Mouse (Mus musculus): Measurements from ENCODE around the gene Slc25a47. TPM values are rescaled to one million over a fixed set of nuclear protein-coding genes. Genes with fewer than 3 reads are reported as not detected.

The Slc25a47 gene
- total RNA-seq (2017): 4.8 and 5.5 TPM in 2 replicates

DNA sequence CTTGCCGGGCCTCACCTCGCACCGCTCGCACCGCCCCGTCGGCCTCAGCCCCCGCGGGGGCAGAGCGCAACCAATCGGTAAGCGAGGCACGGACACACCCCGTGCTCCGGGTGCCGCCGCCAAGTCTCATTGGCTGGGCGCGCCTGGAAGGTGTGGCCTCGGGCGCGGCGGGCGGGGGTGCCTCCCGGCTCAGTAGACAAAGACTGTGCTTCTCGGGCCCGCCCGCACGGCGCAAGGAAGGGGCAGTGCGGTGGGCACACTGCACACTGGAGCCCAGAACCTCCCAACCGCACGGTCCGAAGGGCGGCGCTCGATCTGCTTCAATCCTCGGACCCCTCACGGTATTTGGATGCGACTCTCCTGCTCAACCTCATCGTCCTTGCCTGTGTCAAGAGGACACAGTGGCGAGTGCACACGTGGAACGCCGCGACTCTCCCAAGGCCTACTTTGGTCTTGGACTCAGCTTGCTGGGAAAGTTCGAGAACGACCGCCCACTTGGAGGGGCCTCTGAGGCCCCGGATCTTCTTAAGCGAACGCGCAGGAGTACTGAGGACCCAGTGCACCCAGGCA, at the start of gene Slc25a47, which contains the start of gene Slc25a29:
Gene Slc25a47, plus strand, starts transcription at position 207 of the 570 bp plus-strand sequence.
Gene Slc25a29, minus strand, starts transcription at position 44 of the 570 bp plus-strand sequence.
- peak; percentile 93 for ATAC-seq (ENCODE audit: extremely low read depth, insufficient number of reproducible peaks, low FRiP score, poor library complexity, severe bottlenecking)

DNA sequence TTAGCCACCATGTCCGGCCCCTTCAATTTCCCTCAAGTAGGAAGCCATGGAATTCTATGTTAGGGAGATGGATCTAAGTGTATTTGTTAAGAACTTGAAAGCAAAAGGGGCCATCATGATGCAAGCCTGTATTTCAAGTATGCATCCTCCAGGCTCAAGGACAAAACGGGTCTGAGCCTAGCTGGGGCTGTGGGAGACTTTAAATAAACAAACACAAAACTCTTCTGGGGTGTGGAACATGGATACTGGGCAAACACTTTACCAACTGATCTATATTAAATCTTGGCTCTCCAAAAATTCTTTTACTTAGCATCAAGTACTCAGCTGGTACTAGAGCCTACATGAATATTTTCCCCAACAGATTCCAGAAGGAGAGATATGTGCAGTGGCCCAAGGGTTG, 48.5 kb upstream of the Slc25a47 start:
- ATAC-seq (ENCODE audit: extremely low read depth, insufficient number of reproducible peaks, low FRiP score, poor library complexity, severe bottlenecking): no peak

DNA sequence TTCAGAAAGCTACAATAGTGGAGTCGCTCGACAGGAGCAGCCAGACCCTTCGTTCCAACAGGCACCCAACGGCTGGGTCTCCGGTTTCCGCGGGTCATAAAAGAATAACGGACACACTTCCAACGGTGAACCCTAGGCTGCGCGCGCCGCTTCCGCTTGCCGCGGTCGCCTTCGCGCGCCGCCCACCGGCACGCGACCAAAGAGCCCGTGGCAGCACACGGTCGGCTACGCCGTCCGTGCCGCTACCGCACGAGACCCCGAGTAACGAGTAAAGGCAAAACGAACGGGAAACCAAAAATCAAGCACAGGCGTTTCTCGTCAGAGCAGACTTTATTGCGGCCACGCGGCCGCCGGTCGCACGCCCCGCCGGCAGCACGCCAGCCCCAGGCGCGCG, 43.7 kb upstream of the Slc25a47 start:
- no peak for ATAC-seq (ENCODE audit: extremely low read depth, insufficient number of reproducible peaks, low FRiP score, poor library complexity, severe bottlenecking)

DNA sequence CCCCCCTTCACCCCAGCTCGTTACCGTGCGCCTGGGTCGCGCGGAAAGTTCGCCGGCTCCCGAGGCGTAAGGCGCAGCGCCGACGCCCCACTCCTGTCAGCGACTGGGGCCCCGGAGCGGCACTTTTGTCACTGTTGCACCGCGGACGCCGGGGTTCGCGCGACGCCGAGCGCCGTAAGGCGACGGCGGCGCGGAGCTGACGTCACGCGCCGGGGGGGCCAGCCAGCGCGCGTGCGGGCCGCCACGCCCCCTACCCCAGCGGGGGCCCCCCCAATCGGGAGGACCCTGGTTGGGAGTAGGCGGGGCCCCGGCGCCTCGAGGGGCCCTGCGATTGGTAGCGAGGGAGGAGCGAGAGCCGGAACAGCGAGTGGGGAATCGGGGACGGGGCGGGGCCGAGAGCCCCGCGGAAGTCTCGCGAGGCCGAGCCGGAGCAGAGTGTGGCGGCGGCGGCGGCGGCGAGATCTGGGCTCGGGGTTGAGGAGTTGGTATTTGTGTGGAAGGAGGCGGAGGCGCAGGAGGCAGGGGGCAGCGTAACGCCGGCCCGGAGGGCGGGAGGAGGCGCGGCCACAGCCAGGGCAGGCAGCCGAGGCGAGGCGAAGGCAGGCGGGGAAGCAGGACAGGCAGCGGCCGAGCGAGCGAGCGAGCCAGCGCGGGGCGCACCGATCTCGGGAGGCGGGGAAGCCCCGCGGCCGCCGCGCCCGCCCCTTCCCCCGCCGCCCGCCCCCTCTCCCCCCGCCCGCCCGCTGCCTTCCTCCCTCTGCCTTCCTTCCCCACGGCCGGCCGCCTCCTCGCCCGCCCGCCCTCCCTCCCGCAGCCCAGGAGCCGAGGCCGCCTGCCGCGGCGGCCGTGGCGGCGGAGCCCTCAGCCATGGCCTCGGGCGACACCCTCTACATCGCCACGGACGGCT, 43.0 kb upstream of the Slc25a47 start, which contains the start of gene Yy1:
Gene Yy1, plus strand, starts transcription at position 428 of the 907 bp plus-strand sequence.
- peak; percentile 92 for ATAC-seq (ENCODE audit: extremely low read depth, insufficient number of reproducible peaks, low FRiP score, poor library complexity, severe bottlenecking)

DNA sequence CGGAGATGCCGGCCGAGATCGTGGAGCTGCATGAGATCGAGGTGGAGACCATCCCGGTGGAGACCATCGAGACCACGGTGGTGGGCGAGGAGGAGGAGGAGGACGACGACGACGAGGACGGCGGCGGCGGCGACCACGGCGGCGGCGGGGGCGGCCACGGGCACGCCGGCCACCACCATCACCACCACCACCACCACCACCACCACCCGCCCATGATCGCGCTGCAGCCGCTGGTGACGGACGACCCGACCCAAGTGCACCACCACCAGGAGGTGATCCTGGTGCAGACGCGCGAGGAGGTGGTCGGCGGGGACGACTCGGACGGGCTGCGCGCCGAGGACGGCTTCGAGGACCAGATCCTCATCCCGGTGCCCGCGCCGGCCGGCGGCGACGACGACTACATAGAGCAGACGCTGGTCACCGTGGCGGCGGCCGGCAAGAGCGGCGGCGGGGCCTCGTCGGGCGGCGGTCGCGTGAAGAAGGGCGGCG, 42.3 kb upstream of the Slc25a47 start:
- ATAC-seq (ENCODE audit: extremely low read depth, insufficient number of reproducible peaks, low FRiP score, poor library complexity, severe bottlenecking): no peak

DNA sequence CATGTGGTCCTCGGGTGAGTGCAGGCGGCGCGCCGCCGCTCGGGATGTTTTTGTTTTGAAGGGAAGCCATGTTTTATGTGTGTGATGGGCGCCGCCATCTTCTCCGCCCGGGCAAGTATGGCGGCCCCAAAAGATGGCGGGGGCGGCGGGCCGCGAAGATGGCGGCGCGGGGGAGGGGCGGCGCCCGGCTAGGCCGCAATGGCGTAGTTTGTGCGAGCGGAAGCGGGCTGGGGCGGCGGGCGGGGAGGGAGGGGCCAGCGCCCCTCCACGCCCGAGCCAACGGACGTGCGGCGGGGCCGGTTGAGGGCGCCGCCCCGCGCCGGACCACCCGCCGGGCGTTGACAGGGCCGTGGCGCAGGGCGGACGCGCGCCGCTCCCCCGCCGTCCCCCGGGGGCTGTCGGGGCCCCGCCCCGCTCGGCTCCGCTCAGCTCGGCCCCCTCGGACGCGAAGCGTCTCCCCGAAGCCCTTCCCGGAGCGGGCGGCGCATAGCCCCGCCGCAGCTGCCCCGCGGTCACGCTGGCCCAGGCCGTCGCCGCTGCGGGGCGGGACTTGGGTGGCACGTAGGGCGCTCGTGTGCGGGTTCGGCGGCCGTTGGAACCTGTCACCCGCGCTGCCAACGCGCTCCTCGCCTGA, 41.7 kb upstream of the Slc25a47 start:
- peak; percentile 47 for ATAC-seq (ENCODE audit: extremely low read depth, insufficient number of reproducible peaks, low FRiP score, poor library complexity, severe bottlenecking)

DNA sequence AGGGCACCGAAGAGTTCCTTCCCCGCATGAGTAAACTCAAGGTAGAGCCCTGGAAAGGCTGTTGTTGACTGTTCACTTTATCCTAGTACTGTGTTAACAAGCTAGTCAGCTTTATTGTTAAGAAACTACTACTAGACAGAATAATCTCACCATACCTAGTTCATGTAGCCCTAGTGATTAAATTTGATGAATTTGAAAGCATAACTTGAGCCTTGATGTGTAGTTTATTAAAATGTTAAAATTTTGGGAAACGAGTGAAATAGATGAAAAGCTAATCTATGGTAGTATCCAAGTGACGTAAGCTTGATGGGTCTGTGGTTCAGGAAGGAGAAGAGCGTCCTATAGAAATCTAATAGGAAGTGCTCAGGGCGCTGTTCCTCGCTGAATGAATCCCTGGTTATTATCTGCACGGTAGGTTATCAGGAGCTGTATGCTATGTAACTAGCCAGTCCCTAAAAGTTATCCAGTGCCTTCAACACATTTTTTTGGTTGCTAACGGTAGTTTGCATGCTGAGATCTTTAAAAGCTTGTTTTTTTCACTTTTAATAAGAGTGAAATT, 40.8 kb upstream of the Slc25a47 start:
- ATAC-seq (ENCODE audit: extremely low read depth, insufficient number of reproducible peaks, low FRiP score, poor library complexity, severe bottlenecking): no peak

DNA sequence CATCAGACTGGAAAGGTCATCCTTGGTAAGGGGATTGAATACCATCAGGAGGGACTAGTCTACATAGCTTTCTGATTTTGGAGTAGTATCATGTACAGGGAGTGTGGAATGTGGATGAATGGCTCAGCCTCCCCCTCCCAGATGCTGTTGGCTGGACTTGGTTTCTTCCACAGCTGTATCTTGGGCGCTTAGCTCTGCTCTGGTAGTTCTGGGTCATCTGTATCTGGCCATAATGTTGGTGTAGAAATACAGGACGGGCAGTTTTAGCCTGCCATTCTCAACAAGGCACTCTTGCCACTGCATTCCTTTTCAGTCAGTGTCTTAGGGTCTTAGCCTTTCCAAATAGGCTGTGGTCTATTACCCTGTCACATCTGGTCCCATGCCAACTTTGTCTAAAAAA, 34.2 kb upstream of the Slc25a47 start:
- no peak for ATAC-seq (ENCODE audit: extremely low read depth, insufficient number of reproducible peaks, low FRiP score, poor library complexity, severe bottlenecking)

DNA sequence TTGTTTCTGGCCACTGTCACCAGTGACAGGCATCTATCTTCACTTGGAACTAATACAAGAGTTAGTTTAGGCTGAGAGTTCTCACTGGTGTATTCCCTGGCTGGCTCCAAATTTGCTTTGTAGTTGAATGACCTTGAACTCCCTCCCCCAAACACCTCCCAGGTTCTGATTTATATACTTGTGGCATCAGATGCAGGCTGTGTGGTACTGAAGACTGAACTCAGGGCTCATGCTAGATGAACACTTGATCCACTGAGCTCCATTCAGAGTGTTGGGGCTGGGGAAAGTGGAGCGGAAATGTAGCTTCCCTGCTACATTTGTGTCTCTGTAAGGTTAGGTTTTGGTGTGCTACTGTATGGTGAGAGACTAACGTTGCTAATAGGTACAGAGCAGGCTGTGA, 31.5 kb upstream of the Slc25a47 start:
- ATAC-seq (ENCODE audit: extremely low read depth, insufficient number of reproducible peaks, low FRiP score, poor library complexity, severe bottlenecking): no peak

DNA sequence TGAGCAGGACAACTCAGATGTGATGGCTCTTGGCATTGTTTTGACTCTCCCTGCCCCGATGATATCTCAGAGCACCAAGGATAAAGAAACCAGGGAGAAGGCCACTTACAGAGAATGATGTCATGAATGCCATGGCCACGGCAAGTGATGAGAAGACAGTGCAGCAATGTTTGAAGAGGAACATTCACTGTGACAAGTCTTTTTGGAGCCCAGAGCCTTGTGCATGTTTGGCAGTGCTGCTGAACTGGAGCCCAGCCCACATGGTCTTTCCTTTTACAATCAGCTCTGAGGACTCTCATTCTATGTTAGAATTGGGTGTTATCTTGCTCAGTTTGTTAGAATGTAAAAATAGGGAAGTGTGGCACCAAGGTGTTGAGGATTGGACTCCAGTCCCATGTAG, 27.4 kb upstream of the Slc25a47 start:
- no peak for ATAC-seq (ENCODE audit: extremely low read depth, insufficient number of reproducible peaks, low FRiP score, poor library complexity, severe bottlenecking)

DNA sequence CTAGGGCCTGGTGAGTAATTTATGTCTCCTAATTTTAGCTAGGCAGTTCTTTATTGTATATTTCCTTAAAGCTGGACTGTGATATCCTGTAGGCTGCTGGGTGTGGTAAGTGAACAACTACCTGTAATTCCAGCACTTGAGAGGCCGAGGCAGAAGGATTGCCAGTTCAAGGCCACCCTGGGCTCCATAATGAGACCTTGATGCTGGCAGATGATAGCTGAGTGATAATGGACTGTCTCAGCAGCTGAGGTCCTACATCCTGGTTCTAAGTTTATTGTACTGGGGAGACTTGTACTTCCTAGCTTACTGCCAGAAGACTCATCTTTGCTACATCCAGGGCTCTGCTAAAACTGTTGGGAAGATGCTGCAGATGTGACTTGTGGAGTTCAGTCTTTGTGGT, 26.1 kb upstream of the Slc25a47 start:
- ATAC-seq (ENCODE audit: extremely low read depth, insufficient number of reproducible peaks, low FRiP score, poor library complexity, severe bottlenecking): no peak

DNA sequence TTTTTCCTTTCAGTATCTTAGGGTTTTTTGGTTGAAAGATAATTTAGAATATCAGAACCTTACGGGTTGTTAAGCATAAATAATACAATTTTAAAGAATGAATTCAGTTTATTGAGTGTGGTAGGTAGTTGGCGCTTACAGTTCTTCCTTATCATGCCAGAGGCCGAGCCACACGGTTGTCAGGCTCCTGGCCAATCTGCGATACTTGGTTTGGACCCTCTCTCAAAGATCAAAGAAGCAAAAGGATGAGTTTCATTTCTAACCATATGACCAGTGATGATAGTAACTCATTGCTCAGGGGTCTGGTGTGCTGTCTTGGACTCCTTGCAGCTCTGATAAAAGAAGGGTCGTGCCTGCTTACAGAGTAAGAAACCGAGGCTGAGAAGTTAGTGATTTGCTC, 25.5 kb upstream of the Slc25a47 start:
- ATAC-seq (ENCODE audit: extremely low read depth, insufficient number of reproducible peaks, low FRiP score, poor library complexity, severe bottlenecking): no peak

DNA sequence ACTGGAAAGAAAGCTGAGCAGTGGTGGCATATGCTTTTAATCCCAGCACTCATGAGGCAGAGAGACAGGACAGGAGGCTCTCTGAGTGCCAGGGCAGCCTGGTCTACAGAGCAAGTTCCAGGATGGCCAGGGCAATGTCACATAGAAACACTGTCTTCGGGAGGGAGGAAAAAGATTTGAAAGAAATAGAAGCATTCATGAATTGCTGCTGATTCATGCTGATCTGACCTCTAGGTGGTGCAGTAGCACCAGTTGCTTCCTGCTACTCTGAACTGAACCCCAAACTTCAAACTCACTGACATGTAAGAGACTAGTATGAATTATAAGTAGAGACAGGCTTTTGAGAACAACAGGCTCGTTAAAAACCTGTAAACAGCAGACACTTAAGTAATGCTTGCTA, 24.7 kb upstream of the Slc25a47 start:
- ATAC-seq (ENCODE audit: extremely low read depth, insufficient number of reproducible peaks, low FRiP score, poor library complexity, severe bottlenecking): peak; percentile 67; the same call in 1 of the 2 replicates

DNA sequence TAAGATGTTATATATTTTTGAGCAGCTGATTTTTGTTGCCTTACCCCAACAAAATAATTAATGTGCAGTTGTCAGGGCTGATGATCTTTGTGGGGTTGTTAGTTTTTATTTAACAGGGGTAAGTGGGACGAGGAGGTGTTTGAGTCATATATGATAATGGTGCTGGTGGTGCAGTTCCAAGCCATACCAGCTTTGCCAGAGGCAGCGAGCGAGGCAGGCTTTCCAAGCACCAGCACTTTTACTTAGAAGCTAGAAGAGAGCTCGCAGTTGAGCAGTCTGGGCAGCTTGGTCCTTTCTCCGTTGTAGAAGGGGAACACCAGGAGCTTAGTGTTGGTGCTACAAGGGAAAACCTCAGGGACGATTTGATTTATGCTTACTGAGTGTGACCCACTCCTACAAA, 23.4 kb upstream of the Slc25a47 start:
- no peak for ATAC-seq (ENCODE audit: extremely low read depth, insufficient number of reproducible peaks, low FRiP score, poor library complexity, severe bottlenecking)

DNA sequence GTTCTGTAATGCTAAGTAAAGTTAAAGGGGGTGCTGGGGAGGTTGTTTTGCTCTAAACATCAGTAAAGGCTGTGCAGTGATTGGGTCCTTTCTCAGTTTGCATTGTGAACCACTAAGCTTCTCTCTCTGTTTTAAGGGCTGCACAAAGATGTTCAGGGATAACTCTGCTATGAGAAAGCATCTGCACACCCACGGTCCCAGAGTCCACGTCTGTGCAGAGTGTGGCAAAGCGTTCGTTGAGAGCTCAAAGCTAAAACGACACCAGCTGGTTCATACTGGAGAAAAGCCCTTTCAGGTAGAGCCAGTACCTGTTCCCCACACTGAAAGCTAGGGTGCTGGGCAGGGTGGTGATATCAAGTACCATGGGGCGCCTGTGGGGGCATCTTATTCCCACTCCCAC, 21.4 kb upstream of the Slc25a47 start:
- ATAC-seq (ENCODE audit: extremely low read depth, insufficient number of reproducible peaks, low FRiP score, poor library complexity, severe bottlenecking): no peak

DNA sequence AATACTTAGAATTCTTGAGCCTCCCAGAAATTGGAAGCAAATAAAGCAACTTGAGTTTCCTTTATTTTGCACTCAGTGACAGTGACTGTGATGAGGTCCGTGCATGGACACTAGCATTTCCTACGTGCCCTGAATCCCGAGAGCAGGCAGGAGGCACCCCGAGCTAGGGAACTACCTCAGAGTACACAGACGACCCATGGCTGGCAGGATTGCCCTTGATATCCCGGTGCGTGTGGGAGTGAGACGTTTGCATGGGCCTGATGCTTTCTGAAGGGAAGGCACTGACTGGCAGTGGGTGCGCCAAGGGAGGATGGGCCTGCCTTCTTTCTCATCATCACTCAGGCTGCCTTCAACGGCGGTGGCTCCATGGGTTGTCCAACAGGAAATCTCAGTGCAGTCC, 19.3 kb upstream of the Slc25a47 start:
- no peak for ATAC-seq (ENCODE audit: extremely low read depth, insufficient number of reproducible peaks, low FRiP score, poor library complexity, severe bottlenecking)

DNA sequence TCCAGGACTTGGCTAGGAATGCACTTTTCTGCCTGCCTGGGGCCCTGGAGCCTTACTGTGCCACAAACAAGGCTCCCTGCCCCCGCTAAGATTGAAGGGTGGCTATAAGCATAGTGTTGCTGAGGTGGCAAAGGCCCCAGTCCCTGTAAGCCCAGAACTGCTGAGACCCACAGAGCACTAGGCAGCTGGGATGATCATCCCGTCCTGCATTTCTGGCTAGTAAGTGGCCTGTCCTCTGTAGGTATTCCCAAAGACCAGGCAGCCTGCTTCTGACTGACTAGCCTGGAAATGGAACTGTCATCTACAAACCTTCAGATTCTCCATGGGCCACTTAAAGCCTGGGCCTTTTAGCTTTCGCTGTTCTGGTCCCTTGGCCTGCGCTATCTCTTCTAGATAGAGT, 15.4 kb upstream of the Slc25a47 start:
- ATAC-seq (ENCODE audit: extremely low read depth, insufficient number of reproducible peaks, low FRiP score, poor library complexity, severe bottlenecking): no peak

DNA sequence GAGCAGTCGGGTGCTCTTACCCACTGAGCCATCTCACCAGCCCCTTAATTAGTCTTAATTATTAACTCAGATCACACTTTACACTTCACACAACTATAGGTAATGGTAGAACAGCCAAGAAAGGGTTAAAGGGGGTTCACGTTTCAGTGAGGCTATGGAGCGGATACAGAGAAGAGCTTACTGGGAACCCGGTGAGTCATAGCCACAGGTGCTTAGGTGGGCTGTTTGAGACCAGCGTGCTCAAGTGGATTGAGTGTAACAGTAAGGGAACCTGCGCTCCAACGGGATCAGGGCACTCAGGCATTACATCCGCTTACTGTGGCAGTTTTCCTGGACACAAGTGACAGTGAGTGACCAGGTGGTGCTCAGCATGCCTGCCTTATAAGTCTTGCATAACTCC, 12.8 kb upstream of the Slc25a47 start:
- ATAC-seq (ENCODE audit: extremely low read depth, insufficient number of reproducible peaks, low FRiP score, poor library complexity, severe bottlenecking): no peak

DNA sequence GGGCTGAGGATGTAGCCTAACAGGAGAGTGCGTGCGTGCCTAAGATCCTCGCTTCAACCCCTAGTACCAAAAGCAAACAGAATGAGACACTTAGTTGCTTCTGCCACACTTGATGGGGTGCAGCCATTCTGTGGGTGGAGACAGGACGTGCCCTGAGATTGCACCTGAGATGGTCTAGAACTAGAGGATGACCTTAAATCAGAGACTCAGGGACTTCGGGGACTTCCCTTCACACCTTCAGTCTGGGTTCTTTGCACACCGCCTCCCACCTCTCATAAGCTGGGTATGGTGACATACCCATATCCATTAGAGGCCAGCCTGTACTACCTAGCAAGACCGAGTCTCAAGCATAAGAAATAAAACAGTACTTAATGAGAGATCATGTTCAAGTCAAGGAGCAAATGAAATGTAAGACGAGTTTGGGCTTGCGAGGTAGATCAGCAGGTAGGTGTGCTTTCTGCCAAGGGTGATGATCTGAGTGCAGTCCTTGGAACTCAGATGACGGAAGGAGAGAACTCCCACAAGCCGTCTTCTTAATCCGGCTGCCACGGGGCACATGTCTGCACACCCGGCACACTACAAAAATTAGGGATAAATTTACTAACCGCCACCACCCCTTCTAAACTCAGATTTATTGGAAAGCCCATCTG, 11.5 kb upstream of the Slc25a47 start:
- no peak for ATAC-seq (ENCODE audit: extremely low read depth, insufficient number of reproducible peaks, low FRiP score, poor library complexity, severe bottlenecking)

Data from neutrophil, adult 5-6 weeks (primary cell).